Mouse (Mus musculus): ENCODE measurements at regions not wholly inside any gene's neighbourhood (a gene's known extent, or its start where the extent isn't known, plus 50 kb on each side); places are given as distances from the start of the nearest gene placed in this dataset.

DNA sequence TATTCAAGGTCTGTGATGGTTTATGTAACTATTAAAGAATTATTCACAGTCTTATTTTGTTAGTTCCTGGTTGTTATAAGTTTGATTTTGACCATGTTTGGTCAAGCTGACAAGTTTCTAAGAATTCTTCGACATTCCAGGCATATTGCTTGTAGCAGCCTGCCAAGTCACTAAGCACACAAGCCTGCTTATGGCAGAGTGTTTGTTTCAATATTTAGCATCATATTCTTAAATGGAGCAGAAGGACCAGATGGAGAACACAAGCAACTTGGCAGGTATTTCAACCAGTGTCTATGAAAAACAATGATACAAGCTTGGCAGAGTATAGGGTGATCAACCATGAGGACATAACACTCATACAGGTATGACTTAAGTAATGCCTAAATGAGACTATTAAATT lies 55.8 kb upstream of the Trim52 start:
- DNase-seq (ENCODE audit: low spot score in 2 of 2): peak; percentile 8 to 14
- intact Hi-C loops (cut with DNase I): no loop called here

DNA sequence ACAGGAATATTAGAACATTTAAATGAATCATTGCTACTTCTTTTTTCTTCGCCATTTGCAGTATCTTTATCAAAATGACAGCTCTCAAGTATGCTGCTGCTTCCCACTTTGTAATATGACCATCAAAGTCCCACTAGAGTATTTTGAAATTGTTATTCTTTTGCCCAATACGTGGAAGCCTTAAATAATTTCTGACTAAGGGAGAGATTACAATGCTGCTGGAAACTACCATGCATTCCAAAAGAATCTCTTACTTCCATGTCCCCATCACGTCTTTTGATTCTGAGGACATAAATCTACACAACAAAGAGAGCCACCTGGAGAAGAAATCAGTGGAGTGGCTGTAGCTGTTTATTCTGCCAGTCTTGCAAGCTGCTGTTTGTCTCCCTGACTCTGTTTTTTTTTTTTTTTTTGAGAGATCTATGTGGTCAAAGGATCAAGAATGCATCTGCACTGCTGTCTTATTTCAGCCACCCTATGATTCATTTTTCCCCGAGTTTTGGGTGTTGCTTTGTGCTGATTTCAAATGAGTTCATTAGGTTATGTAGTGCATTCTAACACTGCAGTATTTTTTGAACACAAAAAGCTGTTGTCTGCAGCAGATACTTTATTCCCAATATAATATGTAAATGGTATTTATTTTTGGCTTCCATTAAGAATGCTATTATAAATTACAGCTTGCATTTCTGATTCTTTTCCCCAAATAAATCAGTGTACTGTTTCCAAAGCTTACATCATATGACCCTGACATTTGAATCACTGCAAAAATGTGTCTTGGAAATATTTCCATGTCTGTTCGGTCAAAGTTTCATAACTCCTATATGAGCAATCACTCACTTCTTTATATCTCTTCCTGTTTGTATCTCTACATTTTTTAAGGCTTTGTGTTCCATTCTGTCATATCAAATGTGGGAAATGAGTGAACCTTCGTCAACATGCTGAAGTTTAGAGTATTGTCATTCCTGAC lies 53.1 kb upstream of the Trim52 start:
- intact Hi-C loops (cut with DNase I): no loop called here
- no peak for DNase-seq (ENCODE audit: low spot score in 2 of 2)
